Mouse (Mus musculus): ENCODE measurements around the gene Whrn. TPM values are rescaled to one million over a fixed set of nuclear protein-coding genes. Genes with fewer than 3 reads are reported as not detected.

Whrn gene
- polyA plus RNA-seq, 1 experiment = not detected

- no peak for TF ChIP-seq POLR2A (IDR thresholded peaks at IDR 0.05; ENCODE audit: insufficient read depth, low read depth, low read length)
- no peak for TF ChIP-seq CTCF (IDR thresholded peaks at IDR 0.05; ENCODE audit: insufficient read depth, low read depth, low read length)
- 91% methylated on average over 8 of the region's 8 CpGs for WGBS
- H3K27ac ChIP-seq (ENCODE audit: insufficient read depth, low read depth, low read length) = no peak overlapping the region
- no peak overlapping the region for H3K4me3 ChIP-seq (ENCODE audit: insufficient read depth, low read depth, low read length)
- H3K4me1 ChIP-seq (ENCODE audit: control insufficient read depth, insufficient read depth, low read length) = peaks cover 7% of the 10 kb centered on the region; the same call in 1 of the 2 replicates
These were observed 69.5 kb downstream of the Whrn start for GRCm38 (mm10) chr4:63426308-63426707.

GRCm38 (mm10) chr4:63423811-63424210 lies 72.0 kb downstream of the Whrn start:
- WGBS = 72% methylated on average over 5 of the region's 5 CpGs
- Histone ChIP-seq H3K27ac (ENCODE audit: insufficient read depth, low read depth, low read length) (no peak overlapping the region), H3K4me3 (ENCODE audit: insufficient read depth, low read depth, low read length) (no peak overlapping the region), H3K4me1 (ENCODE audit: control insufficient read depth, insufficient read depth, low read length) (peaks cover 7% of the 10 kb centered on the region; the same call in 1 of the 2 replicates)
- TF ChIP-seq POLR2A (IDR thresholded peaks at IDR 0.05; ENCODE audit: insufficient read depth, low read depth, low read length) = no peak
- no peak for TF ChIP-seq CTCF (IDR thresholded peaks at IDR 0.05; ENCODE audit: insufficient read depth, low read depth, low read length)

- WGBS = 77% methylated on average over 1 of the region's 1 CpGs
- Histone ChIP-seq H3K4me3 (ENCODE audit: insufficient read depth, low read depth, low read length) (no peak overlapping the region), H3K27ac (ENCODE audit: insufficient read depth, low read depth, low read length) (no peak overlapping the region), H3K4me1 (ENCODE audit: control insufficient read depth, insufficient read depth, low read length) (peaks cover 7% of the 10 kb centered on the region; the same call in 1 of the 2 replicates)
- TF ChIP-seq POLR2A (IDR thresholded peaks at IDR 0.05; ENCODE audit: insufficient read depth, low read depth, low read length) = no peak
- no peak for TF ChIP-seq CTCF (IDR thresholded peaks at IDR 0.05; ENCODE audit: insufficient read depth, low read depth, low read length)
These were observed 72.6 kb downstream of the Whrn start for GRCm38 (mm10) chr4:63423231-63423630.

- Histone ChIP-seq H3K27ac (ENCODE audit: insufficient read depth, low read depth, low read length) (no peak overlapping the region), H3K4me3 (ENCODE audit: insufficient read depth, low read depth, low read length) (no peak overlapping the region), H3K4me1 (ENCODE audit: control insufficient read depth, insufficient read depth, low read length) (peaks cover 9% of the 10 kb centered on the region; the same call in 1 of the 2 replicates)
- TF ChIP-seq CTCF (IDR thresholded peaks at IDR 0.05; ENCODE audit: insufficient read depth, low read depth, low read length) (no peak), POLR2A (IDR thresholded peaks at IDR 0.05; ENCODE audit: insufficient read depth, low read depth, low read length) (no peak)
- 72% methylated on average over 14 of the region's 14 CpGs for WGBS
These were observed 75.5 kb downstream of the Whrn start for GRCm38 (mm10) chr4:63420143-63420920.

- H3K4me1 ChIP-seq (ENCODE audit: control insufficient read depth, insufficient read depth, low read length) = peaks cover 4% of the 10 kb centered on the region; the same call in 1 of the 2 replicates
- H3K4me3 ChIP-seq (ENCODE audit: insufficient read depth, low read depth, low read length) = no peak overlapping the region
- no peak overlapping the region for H3K27ac ChIP-seq (ENCODE audit: insufficient read depth, low read depth, low read length)
- no peak for TF ChIP-seq CTCF (IDR thresholded peaks at IDR 0.05; ENCODE audit: insufficient read depth, low read depth, low read length)
- no peak for TF ChIP-seq POLR2A (IDR thresholded peaks at IDR 0.05; ENCODE audit: insufficient read depth, low read depth, low read length)
- 82% methylated on average over 11 of the region's 11 CpGs for WGBS
These were observed 77.5 kb downstream of the Whrn start for GRCm38 (mm10) chr4:63418270-63418669.

GRCm38 (mm10) chr4:63417318-63417957 lies 78.4 kb downstream of the Whrn start:
- WGBS = 16% methylated on average over 9 of the region's 9 CpGs
- Histone ChIP-seq H3K4me1 (ENCODE audit: control insufficient read depth, insufficient read depth, low read length) (peaks cover 2% of the 10 kb centered on the region; the same call in 1 of the 2 replicates), H3K4me3 (ENCODE audit: insufficient read depth, low read depth, low read length) (no peak overlapping the region), H3K27ac (ENCODE audit: insufficient read depth, low read depth, low read length) (no peak overlapping the region)
- TF ChIP-seq POLR2A (IDR thresholded peaks at IDR 0.05; ENCODE audit: insufficient read depth, low read depth, low read length) = no peak
- peak; percentile 78 for TF ChIP-seq CTCF (IDR thresholded peaks at IDR 0.05; ENCODE audit: insufficient read depth, low read depth, low read length)

GRCm38 (mm10) chr4:63414951-63415350 lies 80.8 kb downstream of the Whrn start:
- 70% methylated on average over 5 of the region's 5 CpGs for WGBS
- no peak overlapping the region for H3K27ac ChIP-seq (ENCODE audit: insufficient read depth, low read depth, low read length)
- TF ChIP-seq POLR2A (IDR thresholded peaks at IDR 0.05; ENCODE audit: insufficient read depth, low read depth, low read length) (no peak), CTCF (IDR thresholded peaks at IDR 0.05; ENCODE audit: insufficient read depth, low read depth, low read length) (no peak)
- H3K4me3 ChIP-seq (ENCODE audit: insufficient read depth, low read depth, low read length) = no peak overlapping the region
- peaks cover 5% of the 10 kb centered on the region for H3K4me1 ChIP-seq (ENCODE audit: control insufficient read depth, insufficient read depth, low read length)

- 64% methylated on average over 5 of the region's 5 CpGs for WGBS
- Histone ChIP-seq H3K4me1 (ENCODE audit: control insufficient read depth, insufficient read depth, low read length) (peaks cover 18% of the 10 kb centered on the region), H3K27ac (ENCODE audit: insufficient read depth, low read depth, low read length) (no peak overlapping the region), H3K4me3 (ENCODE audit: insufficient read depth, low read depth, low read length) (no peak overlapping the region)
- no peak for TF ChIP-seq POLR2A (IDR thresholded peaks at IDR 0.05; ENCODE audit: insufficient read depth, low read depth, low read length)
- TF ChIP-seq CTCF (IDR thresholded peaks at IDR 0.05; ENCODE audit: insufficient read depth, low read depth, low read length) = no peak
These were observed 84.6 kb downstream of the Whrn start for GRCm38 (mm10) chr4:63411222-63411621.

GRCm38 (mm10) chr4:63410583-63410934 lies 85.2 kb downstream of the Whrn start:
- WGBS = 1% methylated on average over 19 of the region's 19 CpGs
- TF ChIP-seq CTCF (IDR thresholded peaks at IDR 0.05; ENCODE audit: insufficient read depth, low read depth, low read length) (no peak), POLR2A (IDR thresholded peaks at IDR 0.05; ENCODE audit: insufficient read depth, low read depth, low read length) (no peak)
- Histone ChIP-seq H3K27ac (ENCODE audit: insufficient read depth, low read depth, low read length) (no peak overlapping the region), H3K4me1 (ENCODE audit: control insufficient read depth, insufficient read depth, low read length) (peaks cover 18% of the 10 kb centered on the region), H3K4me3 (ENCODE audit: insufficient read depth, low read depth, low read length) (peak overlapping the region; percentile 67)
